Mouse (Mus musculus) urinary bladder, adult 18-20 months (tissue): ENCODE data around the gene Gm20737.
"Not testable (repeated sequence)": the region's sequence is repeated elsewhere in the genome, so short reads cannot be mapped to it uniquely, and the experiment has no call there.

Experiments
- DNase-seq, 2 experiments: peaks; one replicate each; pipeline ENCODE4 v3.0.0; 2022; ENCODE audit warnings: low spot score in 2 of 2, mixed read lengths in 2 of 2

The Gm20737 gene

DNA sequence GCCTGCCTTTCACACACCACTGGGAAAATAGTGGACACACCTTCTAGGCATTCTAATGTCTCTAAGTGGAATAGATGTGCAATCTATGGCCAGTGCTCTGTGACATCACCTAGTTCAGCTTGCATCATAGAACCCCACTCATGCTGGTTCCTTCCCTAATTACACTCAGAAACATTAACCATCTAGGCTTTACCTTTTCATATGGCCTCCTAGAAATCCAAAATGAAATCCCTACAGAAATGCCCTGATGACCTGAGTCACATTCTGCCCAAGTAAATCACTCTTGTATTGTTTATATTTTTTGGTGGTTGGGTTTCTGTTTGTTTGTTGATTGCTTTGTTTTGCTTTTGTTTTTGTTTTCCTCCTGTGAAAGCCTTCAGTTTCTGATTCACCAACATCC is at the start of gene Gm20737:
Gene Gm20737 (minus strand): TSS at position 101 of the 400 bp plus-strand sequence.
- not testable (repeated sequence) for DNase-seq

DNA sequence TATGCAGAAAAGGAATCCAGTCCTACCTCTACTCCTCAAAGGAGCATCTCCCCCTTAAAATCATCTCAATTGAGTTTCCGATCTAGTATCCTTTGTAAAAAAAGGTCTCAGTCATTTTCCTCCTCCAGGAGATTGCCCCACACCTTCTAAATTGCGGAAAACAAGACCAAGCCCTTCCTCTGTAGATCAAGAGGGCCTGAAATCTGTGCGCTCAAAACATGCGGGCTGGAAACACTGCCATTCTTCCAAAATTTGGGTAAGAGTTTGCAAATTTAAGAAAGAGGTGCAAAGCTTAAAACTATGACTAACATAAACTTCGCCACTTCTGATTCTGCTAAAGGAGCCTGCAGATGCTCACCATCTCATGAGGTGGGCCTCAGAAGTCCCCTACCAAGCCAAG is 17.3 kb upstream of the Gm20737 start, which contains the start of gene Gm21775:
Gene Gm21775 (plus strand): TSS at position 301 of the 400 bp plus-strand sequence.
- DNase-seq = not testable (repeated sequence)
